Mouse (Mus musculus) CD8-positive naive resting alpha-beta T cell, adult 2 months (primary cell): Measurements from ENCODE around the gene Atg13.
A peak's percentile ranks its signal among the peaks of the same experiment; 100 is the strongest.

Experiments used
- DNase-seq, 2 experiments: peaks; one replicate each; pipeline ENCODE4 v3.0.0; 2022; ENCODE audit warnings: low read depth in 2 of 2, low spot score in 2 of 2

Atg13 gene

GRCm38 (mm10) chr2:91695436-91696224, 14.7 kb downstream of the Atg13 start:
- no peak for DNase-seq

DNA sequence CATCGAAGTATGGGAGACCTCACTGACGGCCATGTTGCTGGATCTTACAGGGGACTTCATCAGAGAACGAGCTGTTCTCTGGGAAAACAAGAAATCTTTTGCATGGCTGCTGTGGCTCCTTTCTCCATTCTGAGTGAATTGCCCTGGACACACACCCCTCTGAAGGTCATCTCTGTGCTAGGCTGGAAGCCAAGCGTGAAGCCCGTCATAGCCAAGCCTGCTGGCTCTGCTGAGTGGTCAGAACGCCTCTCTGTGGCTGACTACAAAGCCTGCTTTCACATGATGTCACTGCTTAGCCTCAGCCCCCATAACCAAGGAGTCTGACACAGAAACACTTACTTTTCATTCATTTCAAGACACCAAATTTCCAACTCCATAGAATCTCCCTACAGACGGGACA, 20.9 kb downstream of the Atg13 start:
- no peak for DNase-seq

DNA sequence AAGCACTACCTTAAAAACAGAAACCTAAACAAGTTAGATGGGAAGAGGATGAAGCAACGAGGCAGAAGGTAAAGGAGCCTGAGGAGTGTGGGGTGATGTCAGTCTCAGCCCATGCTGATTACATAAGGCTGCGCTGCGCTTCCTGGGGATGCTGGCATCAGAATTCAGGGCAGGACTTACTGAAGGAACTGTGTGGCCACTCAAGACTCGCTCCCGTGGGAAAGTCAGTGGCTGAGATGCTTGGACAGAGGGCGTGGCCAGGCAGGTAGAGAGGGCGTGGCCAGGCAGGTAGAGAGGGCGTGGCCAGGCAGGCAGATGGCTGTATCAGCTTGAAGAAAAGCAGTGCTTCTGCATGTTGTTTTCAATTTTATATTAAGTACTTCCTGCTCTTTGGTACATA, 26.5 kb downstream of the Atg13 start:
- no peak for DNase-seq

DNA sequence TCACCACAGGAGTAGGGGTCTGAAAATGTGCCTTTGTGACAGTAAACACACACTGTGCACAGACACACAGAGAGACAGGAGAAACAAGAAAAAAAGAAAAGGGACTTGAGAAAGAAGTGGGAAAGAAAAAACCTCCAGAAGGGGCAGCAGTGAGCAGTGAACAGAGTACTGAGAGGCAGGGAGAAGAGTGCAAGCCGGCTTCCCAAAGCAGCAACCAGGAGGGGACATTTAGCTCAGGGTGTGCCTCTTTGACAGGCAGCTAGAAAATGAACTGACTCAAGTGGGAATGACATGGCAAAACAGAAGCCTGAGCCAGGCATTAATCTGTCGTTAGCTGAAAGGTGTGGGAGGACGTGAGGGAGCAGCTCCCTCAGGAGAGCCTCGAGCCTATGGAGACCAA, 27.5 kb downstream of the Atg13 start:
- peak in 1 of 2 experiments; percentile 9 for DNase-seq

- DNase-seq, result no peak
Measured at GRCm38 (mm10) chr2:91676961-91677360, 33.4 kb downstream of the Atg13 start.

DNA sequence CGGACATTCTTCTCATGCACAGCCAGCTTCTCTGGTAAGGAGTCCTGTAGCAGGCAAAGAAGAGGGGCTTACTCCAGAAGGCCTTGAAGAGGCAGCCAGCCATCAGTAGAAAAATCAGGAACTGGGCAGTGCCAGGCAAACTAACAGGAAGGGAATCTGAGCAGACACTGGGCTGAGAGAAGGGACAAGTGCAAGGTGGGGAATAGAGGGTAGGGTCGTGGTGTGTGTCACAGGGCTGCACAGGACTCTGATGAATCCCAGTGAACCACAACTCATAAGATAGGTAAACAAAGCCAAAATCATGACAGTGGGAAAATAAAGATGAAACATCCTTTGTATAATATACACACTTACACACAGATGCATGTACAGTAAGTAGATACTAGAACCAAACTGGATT, 34.0 kb downstream of the Atg13 start:
- no peak for DNase-seq

GRCm38 (mm10) chr2:91674895-91675294, 35.5 kb downstream of the Atg13 start:
- DNase-seq, result no peak

- DNase-seq, result no peak
Measured at GRCm38 (mm10) chr2:91673587-91673986, 36.8 kb downstream of the Atg13 start.

DNA sequence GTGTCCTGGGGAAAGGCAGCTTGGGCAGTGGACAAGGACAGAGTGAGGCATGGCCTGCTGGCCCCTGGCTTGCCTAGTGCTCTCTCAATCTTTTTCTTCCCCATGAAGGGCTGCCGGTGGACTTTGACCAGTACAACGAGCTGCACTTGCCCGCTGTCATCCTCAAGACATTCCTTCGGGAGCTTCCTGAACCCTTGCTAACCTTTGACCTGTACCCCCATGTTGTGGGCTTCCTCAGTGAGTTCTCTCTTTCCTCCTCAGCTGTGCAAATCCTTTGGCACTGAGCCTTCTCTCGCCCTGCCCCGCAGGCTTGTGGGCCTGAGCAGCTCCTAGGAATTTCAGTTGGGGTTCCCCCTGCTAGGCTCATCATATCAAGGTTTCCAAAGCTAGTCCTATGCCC, 40.3 kb downstream of the Atg13 start:
- DNase-seq, result no peak

GRCm38 (mm10) chr2:91669326-91669725, 41.0 kb downstream of the Atg13 start:
- DNase-seq, result no peak

- no peak for DNase-seq
Measured at GRCm38 (mm10) chr2:91667747-91668146, 42.6 kb downstream of the Atg13 start.

- no peak for DNase-seq
Measured at GRCm38 (mm10) chr2:91666386-91666910, 43.9 kb downstream of the Atg13 start.

GRCm38 (mm10) chr2:91664780-91665179, 45.6 kb downstream of the Atg13 start:
- DNase-seq, result no peak

- no peak for DNase-seq
Measured at GRCm38 (mm10) chr2:91660981-91661380, 49.4 kb downstream of the Atg13 start.

- DNase-seq, result no peak
Measured at GRCm38 (mm10) chr2:91659657-91660056, 50.7 kb downstream of the Atg13 start.

GRCm38 (mm10) chr2:91656774-91657173, 53.6 kb downstream of the Atg13 start:
- DNase-seq, result no peak

DNA sequence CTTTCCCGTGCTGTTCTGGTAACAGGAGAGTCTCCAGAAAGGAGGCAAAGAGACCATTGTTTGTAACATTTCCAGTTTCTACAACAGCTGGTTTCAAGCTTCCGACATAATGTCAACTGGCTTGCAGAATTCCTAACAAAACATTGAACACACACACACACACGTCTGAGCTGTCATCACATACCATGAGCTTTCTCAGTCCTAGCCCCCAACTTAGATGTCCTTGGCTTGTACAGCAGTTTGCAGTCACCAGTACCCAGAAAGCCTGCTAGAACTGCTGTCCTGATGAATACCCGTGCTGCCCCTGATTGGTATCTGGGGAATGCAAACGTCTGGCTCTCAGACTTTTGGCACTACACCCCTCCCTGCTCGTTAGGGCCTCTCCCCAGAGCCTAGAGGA, 54.5 kb downstream of the Atg13 start:
- DNase-seq, result no peak

- DNase-seq, result no peak
Measured at GRCm38 (mm10) chr2:91655388-91655787, 55.0 kb downstream of the Atg13 start.

DNA sequence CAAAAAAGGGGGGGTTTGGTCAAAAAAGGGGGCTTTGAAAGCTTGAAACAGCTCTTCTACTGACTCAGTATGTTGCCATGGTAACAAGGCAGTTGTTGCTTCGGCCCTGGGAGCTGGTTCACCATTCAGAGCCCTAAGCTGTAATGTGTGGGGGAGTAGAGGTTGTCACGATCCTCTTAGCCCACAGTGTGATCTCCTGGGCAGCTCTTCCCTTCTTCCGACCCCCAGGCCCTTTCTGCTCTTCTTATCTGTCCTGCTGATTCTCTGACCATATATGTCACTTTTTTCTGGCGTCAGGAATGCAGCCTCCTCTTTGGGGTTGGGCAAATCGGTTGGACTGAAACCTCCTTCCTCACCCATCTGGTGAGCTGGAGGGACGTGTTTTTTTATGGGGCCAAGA, 57.5 kb downstream of the Atg13 start:
- no peak for DNase-seq

DNA sequence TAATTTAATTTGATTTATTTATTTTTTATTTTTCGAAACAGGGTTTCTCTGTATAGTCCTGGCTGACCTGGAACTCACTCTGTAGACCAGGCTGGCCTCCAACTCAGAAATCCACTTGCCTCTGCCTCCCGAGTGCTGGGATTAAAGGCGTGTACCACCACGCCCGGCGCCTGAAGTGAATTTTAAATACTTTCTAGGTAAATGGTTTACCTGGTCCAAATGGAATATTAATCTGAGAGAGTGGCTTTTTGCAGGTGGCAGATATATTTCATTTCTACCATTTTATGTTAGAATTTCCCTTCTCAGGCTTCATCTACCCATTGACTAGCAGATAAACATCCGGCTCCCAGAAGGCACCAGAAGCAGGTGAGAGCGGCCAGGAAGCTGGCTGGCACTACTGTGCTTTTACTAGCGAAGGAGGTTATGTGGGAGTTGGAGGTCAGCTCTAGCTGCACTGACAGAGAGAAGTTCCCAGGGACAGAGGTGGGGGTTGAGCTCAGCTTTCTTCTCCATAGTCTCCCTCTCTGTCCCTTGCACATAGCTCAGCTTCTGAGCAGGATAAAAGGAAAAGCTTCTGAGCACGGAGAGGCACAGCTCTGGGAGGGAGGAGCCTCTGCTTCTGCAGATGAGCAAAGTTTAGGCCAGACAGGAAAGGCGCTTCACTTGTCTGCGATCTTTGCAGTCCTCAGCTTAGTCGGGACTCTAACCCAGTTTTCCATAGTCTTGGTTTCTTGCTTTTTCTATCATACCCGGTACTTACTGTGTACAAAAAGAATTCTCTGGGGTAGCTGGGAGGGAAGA, 58.7 kb downstream of the Atg13 start:
- DNase-seq, result no peak

GRCm38 (mm10) chr2:91650360-91650995, 59.9 kb downstream of the Atg13 start:
- no peak for DNase-seq
